Mouse (Mus musculus) E14TG2a.4 (cell line): ENCODE results near the gene Rbms3.

Source experiments
- CTCF ChIP-seq: conservative IDR thresholded peaks from 2 replicates; pipeline ENCODE4 v1.5.1; 2014; ENCODE audit warnings: low read length
- NANOG ChIP-seq: IDR thresholded peaks from 2 replicates; pipeline ENCODE4 v1.6.1; 2014; ENCODE audit warnings: borderline replicate concordance, low read length, mixed read lengths
- POU5F1 ChIP-seq: IDR thresholded peaks from 2 replicates; pipeline ENCODE4 v1.6.1; 2014; ENCODE audit warnings: low read length, borderline replicate concordance

DNA sequence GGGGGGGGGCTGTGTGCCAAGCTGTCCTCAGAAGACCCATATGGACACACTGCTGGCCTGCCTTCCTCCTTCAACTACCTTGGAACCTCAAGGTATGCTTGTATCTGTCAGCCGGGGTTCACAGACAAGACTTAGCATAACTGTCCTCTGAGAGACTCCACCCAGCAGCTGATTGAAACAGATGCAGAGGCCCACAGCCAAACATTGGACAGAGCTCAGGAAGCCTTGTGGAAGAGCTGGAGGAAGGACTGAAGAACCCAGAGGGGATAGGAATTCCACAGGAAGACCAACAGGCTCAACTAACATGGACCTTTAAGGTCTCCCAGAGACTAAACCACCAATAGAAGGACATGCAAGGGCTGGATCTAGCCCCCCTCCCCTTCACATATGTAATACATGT lies 570.1 kb downstream of the Rbms3 start:
- TF ChIP-seq CTCF = no peak
- TF ChIP-seq NANOG = no peak
- TF ChIP-seq POU5F1 = no peak
